Mouse (Mus musculus) liver, adult 2 months (tissue): ENCODE measurements around the gene Nlgn3. TPM values are rescaled to one million over a fixed set of nuclear protein-coding genes. Genes with fewer than 3 reads are reported as not detected.

ENCODE experiments used
- DNase-seq: peaks from one replicate; pipeline ENCODE4 v3.0.0-alpha.2; 2011; ENCODE audit warnings: low read depth, low spot score; ENCODE audit errors: extremely low read depth
- H3K27ac ChIP-seq: fragments of 200-500 bp; replicated peaks from 2 replicates; pipeline ENCODE4 v1.5.1; 2012; ENCODE audit warnings: low read depth, mild to moderate bottlenecking, control low read depth, inconsistent platforms, low read length; ENCODE audit not compliant: insufficient read depth
- H3K27me3 ChIP-seq: fragments of 200-500 bp; 2 replicates; pipeline ENCODE4 v1.6.1; 2012; ENCODE audit warnings: mild to moderate bottlenecking, moderate library complexity, low read length, inconsistent platforms; ENCODE audit not compliant: control insufficient read depth, insufficient read depth
- H3K36me3 ChIP-seq: fragments of 200-500 bp; 2 replicates; pipeline ENCODE4 v1.6.1; 2012; ENCODE audit warnings: low read length, inconsistent platforms; ENCODE audit not compliant: control insufficient read depth, insufficient read depth
- H3K4me1 ChIP-seq: fragments of 200-500 bp; 2 replicates; pipeline ENCODE4 v1.6.1; 2011; ENCODE audit warnings: low read length; ENCODE audit not compliant: control insufficient read depth, insufficient read depth
- H3K4me3 ChIP-seq: fragments of 200-500 bp; 2 replicates; pipeline ENCODE4 v1.5.1; 2011; ENCODE audit warnings: low read depth, mild to moderate bottlenecking, control low read depth, low read length, moderate library complexity; ENCODE audit not compliant: insufficient read depth
- H3K79me2 ChIP-seq: fragments of 200-500 bp; 2 replicates; pipeline ENCODE4 v1.6.1; 2012; ENCODE audit warnings: inconsistent platforms, mild to moderate bottlenecking, low read length, moderate library complexity; ENCODE audit not compliant: control insufficient read depth, insufficient read depth
- H3K9ac ChIP-seq: fragments of 200-500 bp; 2 replicates; pipeline ENCODE4 v1.6.1; 2012; ENCODE audit warnings: low read depth, mild to moderate bottlenecking, control low read depth, inconsistent platforms, low read length
- CTCF ChIP-seq: fragments of 200-500 bp; IDR thresholded peaks from 2 replicates; pipeline ENCODE4 v1.5.1; 2011; ENCODE audit warnings: low read depth, low read length, control low read depth
- POLR2A ChIP-seq: fragments of 200-500 bp; IDR thresholded peaks from 2 replicates; pipeline ENCODE4 v1.6.1; 2011; ENCODE audit warnings: low read length, control low read depth; ENCODE audit not compliant: insufficient read depth; ENCODE audit errors: extremely low read depth
- WGBS: fragments of 180-500 bp; shearing (Covaris S2); methylation state at CpG from one replicate; pipeline ENCODE4 v1.1.7; 2018; 5-methylcytosine and 5-hydroxymethylcytosine counted together
- polyA plus RNA-seq: library from polyadenylated mRNA; depleted of rRNA; stranded (reverse); fragments of >200 nt; gene quantifications from 2 replicates; pipeline ENCODE4 v1.2.3, GENCODE M21; 2012
- total RNA-seq: library from RNA; depleted of rRNA; stranded (reverse); fragments of >200 nt; gene quantifications from 2 replicates; pipeline ENCODE4 v1.2.3, GENCODE M21; 2014

The Nlgn3 gene
- total and polyA plus RNA-seq, 2 experiments, result under 0.01 to 0.01 TPM

GRCm38 (mm10) chrX:101273875-101274738 lies 24.9 kb upstream of the Nlgn3 start, which contains the start of gene Med12:
Gene Med12, plus strand, starts transcription at chrX:101274030.
- WGBS, result 1% methylated on average over 52 of the region's 54 CpGs
- H3K4me3 ChIP-seq, result peak within 1 kb of the TSS; percentile 83
- H3K27ac ChIP-seq, result peak within 1 kb of the TSS; percentile 57
- H3K27me3 ChIP-seq, result no peaks in the 10 kb centered on the region
- peaks cover 10% of the 10 kb centered on the region; the same call in 1 of the 2 replicates for H3K36me3 ChIP-seq
- TF ChIP-seq CTCF, result no peak
- no peak for TF ChIP-seq POLR2A
- H3K4me1 ChIP-seq, result peaks cover 7% of the 10 kb centered on the region
- H3K9ac ChIP-seq, result peak within 1 kb of the TSS; percentile 79
- H3K79me2 ChIP-seq, result no peaks in the 10 kb centered on the region
- peak; percentile 78 for DNase-seq

GRCm38 (mm10) chrX:101282813-101283212 lies 16.2 kb upstream of the Nlgn3 start:
- Histone ChIP-seq H3K9ac (no peak overlapping the region), H3K27me3 (no peaks in the 10 kb centered on the region), H3K79me2 (no peaks in the 10 kb centered on the region), H3K36me3 (peaks cover 17% of the 10 kb centered on the region; the same call in 1 of the 2 replicates), H3K4me1 (no peaks in the 10 kb centered on the region), H3K4me3 (no peak overlapping the region), H3K27ac (no peak overlapping the region)
- TF ChIP-seq POLR2A, result no peak
- TF ChIP-seq CTCF, result no peak
- DNase-seq, result no peak
- WGBS, result 97% methylated on average over 6 of the region's 6 CpGs

DNA sequence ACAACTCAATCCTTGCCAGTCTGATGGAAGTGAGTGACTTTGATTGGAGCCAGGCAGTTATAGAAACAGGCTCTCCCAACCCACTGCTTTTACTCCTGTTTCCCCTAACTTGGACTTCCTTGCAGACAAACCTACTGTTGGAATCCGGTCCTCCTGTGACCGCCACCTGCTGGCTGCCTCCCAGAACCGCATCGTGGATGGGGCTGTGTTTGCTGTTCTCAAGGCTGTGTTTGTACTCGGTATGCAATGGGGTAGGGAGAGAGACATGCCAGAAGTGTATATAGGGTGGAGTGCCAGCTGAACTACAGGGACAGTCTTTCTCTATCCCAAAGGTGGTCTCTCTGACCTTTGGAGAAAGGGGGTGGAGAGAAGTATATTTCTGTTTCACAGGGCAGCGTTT lies 13.4 kb upstream of the Nlgn3 start:
- H3K4me3 ChIP-seq, result no peak overlapping the region
- no peak for DNase-seq
- H3K9ac ChIP-seq, result no peak overlapping the region
- H3K79me2 ChIP-seq, result no peaks in the 10 kb centered on the region
- peaks cover 17% of the 10 kb centered on the region; the same call in 1 of the 2 replicates for H3K36me3 ChIP-seq
- no peak overlapping the region for H3K27ac ChIP-seq
- H3K4me1 ChIP-seq, result no peaks in the 10 kb centered on the region
- TF ChIP-seq CTCF (peak; percentile 79), POLR2A (no peak)
- no peaks in the 10 kb centered on the region for H3K27me3 ChIP-seq
- 24% methylated on average over 6 of the region's 6 CpGs for WGBS

GRCm38 (mm10) chrX:101285953-101286670 lies 12.9 kb upstream of the Nlgn3 start:
- H3K36me3 ChIP-seq, result peaks cover 15% of the 10 kb centered on the region; the same call in 1 of the 2 replicates

GRCm38 (mm10) chrX:101287543-101287942 lies 11.4 kb upstream of the Nlgn3 start:
- H3K36me3 ChIP-seq, result peaks cover 17% of the 10 kb centered on the region; the same call in 1 of the 2 replicates
- H3K4me3 ChIP-seq, result no peak overlapping the region
- WGBS, result 87% methylated on average over 3 of the region's 3 CpGs
- no peaks in the 10 kb centered on the region for H3K27me3 ChIP-seq
- DNase-seq, result no peak
- no peaks in the 10 kb centered on the region for H3K79me2 ChIP-seq
- no peak overlapping the region for H3K9ac ChIP-seq
- TF ChIP-seq CTCF (no peak), POLR2A (no peak)
- H3K27ac ChIP-seq, result no peak overlapping the region
- H3K4me1 ChIP-seq, result no peaks in the 10 kb centered on the region

More at GRCm38 (mm10) chrX:101285953-101286670, 12.9 kb upstream of the Nlgn3 start:
- Histone ChIP-seq H3K4me3 (no peak overlapping the region), H3K4me1 (no peaks in the 10 kb centered on the region), H3K27me3 (no peaks in the 10 kb centered on the region), H3K79me2 (no peaks in the 10 kb centered on the region), H3K27ac (no peak overlapping the region), H3K9ac (no peak overlapping the region)
- no peak for TF ChIP-seq CTCF
- TF ChIP-seq POLR2A, result no peak
- 98% methylated on average over 14 of the region's 14 CpGs for WGBS
- no peak for DNase-seq
